Mouse (Mus musculus) lung, postnatal 0 days (tissue): ENCODE results near the gene Olfr1015.

Experiments
- CTCF ChIP-seq: IDR thresholded peaks from 2 replicates; pipeline ENCODE4 v1.5.1; 2016; ENCODE audit warnings: antibody characterized with exemption, mild to moderate bottlenecking
- EP300 ChIP-seq: IDR thresholded peaks from 2 replicates; pipeline ENCODE4 v1.6.1; 2016; ENCODE audit warnings: antibody characterized with exemption, mild to moderate bottlenecking, control low read depth

DNA sequence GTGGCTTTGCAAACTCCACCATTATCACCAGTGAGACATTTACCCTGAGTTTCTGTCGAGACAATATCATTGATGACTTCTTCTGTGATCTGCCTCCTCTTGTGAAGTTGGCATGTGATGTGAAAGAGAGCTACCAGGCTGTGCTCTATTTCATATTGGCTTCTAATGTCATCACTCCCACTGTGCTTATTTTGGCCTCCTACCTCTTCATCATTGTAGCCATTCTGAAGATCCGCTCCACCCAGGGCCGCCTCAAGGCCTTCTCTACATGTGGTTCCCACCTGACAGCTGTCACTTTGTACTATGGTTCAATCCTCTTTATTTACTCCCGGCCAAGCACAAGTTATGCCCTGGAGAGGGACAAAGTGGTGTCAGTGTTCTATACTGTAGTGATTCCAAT lies 28.0 kb upstream of the Olfr1015 start:
- TF ChIP-seq CTCF (no peak), EP300 (no peak)
